Mouse (Mus musculus): Measurements from ENCODE around the gene Cbr2. TPM values are rescaled to one million over a fixed set of nuclear protein-coding genes. Genes with fewer than 3 reads are reported as not detected.

Cbr2 gene
- polyA plus RNA-seq, 1 experiment from 2014 or later, result 3.4 TPM

DNA sequence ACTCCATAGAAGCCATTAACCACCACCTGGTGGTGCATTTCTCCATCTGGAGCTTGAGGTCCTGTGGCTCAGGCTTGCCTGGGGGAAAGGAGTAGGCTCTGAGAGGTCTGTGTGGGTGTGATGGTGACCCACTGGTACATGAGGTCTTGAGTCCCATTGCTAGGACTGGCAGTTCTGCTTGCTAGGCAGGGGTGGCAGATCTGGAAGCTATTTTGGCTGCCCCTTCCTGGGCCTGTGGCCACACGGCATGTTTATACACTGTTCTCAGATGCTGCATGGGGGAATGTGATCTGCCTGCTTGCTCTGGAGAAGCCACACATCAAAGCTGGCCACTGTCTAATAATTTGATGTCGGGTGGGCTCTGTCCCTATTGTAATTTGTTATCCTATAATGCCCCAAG, 47.8 kb downstream of the Cbr2 start:
- H3K27ac ChIP-seq, result no peak overlapping the region
- ATAC-seq (replicated peaks; ENCODE audit: low FRiP score), result no peak
- H3K4me3 ChIP-seq (replicated peaks), result no peak overlapping the region
- H3K27me3 ChIP-seq, result no peaks in the 10 kb centered on the region
- no peak overlapping the region for H3K4me2 ChIP-seq
- WGBS, result 57% methylated on average over 2 of the region's 2 CpGs
- no peaks in the 10 kb centered on the region for H3K4me1 ChIP-seq
- H3K9me3 ChIP-seq (replicated peaks), result no peaks in the 10 kb centered on the region
- H3K9ac ChIP-seq, result no peak overlapping the region
- H3K36me3 ChIP-seq, result peaks cover 82% of the 10 kb centered on the region

GRCm38 (mm10) chr11:120683536-120683935, 48.4 kb downstream of the Cbr2 start:
- Histone ChIP-seq H3K27me3 (no peaks in the 10 kb centered on the region), H3K36me3 (peaks cover 82% of the 10 kb centered on the region), H3K27ac (no peak overlapping the region), H3K4me2 (no peak overlapping the region), H3K4me3 (replicated peaks) (no peak overlapping the region), H3K9me3 (replicated peaks) (no peaks in the 10 kb centered on the region), H3K4me1 (no peaks in the 10 kb centered on the region), H3K9ac (no peak overlapping the region)
- WGBS, result 88% methylated on average over 3 of the region's 3 CpGs
- ATAC-seq (replicated peaks; ENCODE audit: low FRiP score), result no peak

GRCm38 (mm10) chr11:120682683-120683082, 49.2 kb downstream of the Cbr2 start:
- Histone ChIP-seq H3K36me3 (peaks cover 84% of the 10 kb centered on the region), H3K27me3 (no peaks in the 10 kb centered on the region)
- 95% methylated on average over 5 of the region's 5 CpGs for WGBS

GRCm38 (mm10) chr11:120679909-120680308, 52.0 kb downstream of the Cbr2 start:
- Histone ChIP-seq H3K9ac (no peak overlapping the region), H3K9me3 (replicated peaks) (no peaks in the 10 kb centered on the region), H3K27me3 (no peaks in the 10 kb centered on the region), H3K4me2 (no peak overlapping the region), H3K27ac (no peak overlapping the region), H3K4me3 (replicated peaks) (no peak overlapping the region), H3K4me1 (0 out of 2 replicates have a peak, but pooled peaks cover 2% of the 10 kb centered on the region), H3K36me3 (peaks cover 82% of the 10 kb centered on the region)
- no peak for ATAC-seq (replicated peaks; ENCODE audit: low FRiP score)
- WGBS, result 84% methylated on average over 3 of the region's 3 CpGs

More at GRCm38 (mm10) chr11:120682683-120683082, 49.2 kb downstream of the Cbr2 start:
- no peak overlapping the region for H3K4me2 ChIP-seq
- no peak overlapping the region for H3K4me3 ChIP-seq (replicated peaks)
- H3K4me1 ChIP-seq, result no peaks in the 10 kb centered on the region
- no peak overlapping the region for H3K27ac ChIP-seq
- ATAC-seq (replicated peaks; ENCODE audit: low FRiP score), result no peak
- no peaks in the 10 kb centered on the region for H3K9me3 ChIP-seq (replicated peaks)
- no peak overlapping the region for H3K9ac ChIP-seq

Other genes starting within 250 kb of the Cbr2 start
- 166 and 172 TPM in 2 replicates for gene Mrpl12, start 247.5 kb downstream of the Cbr2 start, polyA plus RNA-seq (2015; fragmentation: Nextera tagmentation; extraction: Ambion mirVana)
- 84.6 and 91.9 TPM in 2 replicates for gene Slc25a10, start 240.3 kb downstream of the Cbr2 start, polyA plus RNA-seq (2015; fragmentation: Nextera tagmentation; extraction: Ambion mirVana)
- gene Gcgr, start 201.4 kb downstream of the Cbr2 start, polyA plus RNA-seq (2015; fragmentation: Nextera tagmentation; extraction: Ambion mirVana), result 2.4 and 2.6 TPM in 2 replicates
- 199 and 212 TPM in 2 replicates for gene Mcrip1, start 182.4 kb downstream of the Cbr2 start, polyA plus RNA-seq (2015; fragmentation: Nextera tagmentation; extraction: Ambion mirVana)
- 0.49 and 1.4 TPM in 2 replicates for gene Ppp1r27, start 181.0 kb downstream of the Cbr2 start, polyA plus RNA-seq (2015; fragmentation: Nextera tagmentation; extraction: Ambion mirVana)
- 718 and 736 TPM in 2 replicates for gene P4hb, start 158.9 kb downstream of the Cbr2 start, polyA plus RNA-seq (2015; fragmentation: Nextera tagmentation; extraction: Ambion mirVana)
- gene Arhgdia, start 150.5 kb downstream of the Cbr2 start, polyA plus RNA-seq (2015; fragmentation: Nextera tagmentation; extraction: Ambion mirVana), result 588 and 644 TPM in 2 replicates
- 494 TPM in 2 replicates for gene Alyref, start 133.7 kb downstream of the Cbr2 start, polyA plus RNA-seq (2015; fragmentation: Nextera tagmentation; extraction: Ambion mirVana)
- gene Anapc11, start 133.7 kb downstream of the Cbr2 start, polyA plus RNA-seq (2015; fragmentation: Nextera tagmentation; extraction: Ambion mirVana), result 193 and 206 TPM in 2 replicates
- 24.4 and 25.2 TPM in 2 replicates for gene Npb, start 123.6 kb downstream of the Cbr2 start, polyA plus RNA-seq (2015; fragmentation: Nextera tagmentation; extraction: Ambion mirVana)
- gene Pcyt2, start 114.2 kb downstream of the Cbr2 start, polyA plus RNA-seq (2015; fragmentation: Nextera tagmentation; extraction: Ambion mirVana), result 118 and 140 TPM in 2 replicates
- 32.7 and 33.9 TPM in 2 replicates for gene Sirt7, start 106.9 kb downstream of the Cbr2 start, polyA plus RNA-seq (2015; fragmentation: Nextera tagmentation; extraction: Ambion mirVana)
- 32.2 and 35.9 TPM in 2 replicates for gene Mafg, start 98.5 kb downstream of the Cbr2 start, polyA plus RNA-seq (2015; fragmentation: Nextera tagmentation; extraction: Ambion mirVana)
- 25.4 and 29.3 TPM in 2 replicates for gene Pycr1, start 88.3 kb downstream of the Cbr2 start, polyA plus RNA-seq (2015; fragmentation: Nextera tagmentation; extraction: Ambion mirVana)
- 0.28 and 0.29 TPM in 2 replicates for gene Myadml2, start 84.0 kb downstream of the Cbr2 start, polyA plus RNA-seq (2015; fragmentation: Nextera tagmentation; extraction: Ambion mirVana)
- 5.2 and 7.7 TPM in 2 replicates for gene Notum, start 70.9 kb downstream of the Cbr2 start, polyA plus RNA-seq (2015; fragmentation: Nextera tagmentation; extraction: Ambion mirVana)
- 127 and 144 TPM in 2 replicates for gene Aspscr1, start 59.1 kb downstream of the Cbr2 start, polyA plus RNA-seq (2015; fragmentation: Nextera tagmentation; extraction: Ambion mirVana)
- gene Cenpx, start 18.4 kb downstream of the Cbr2 start, polyA plus RNA-seq (2015; fragmentation: Nextera tagmentation; extraction: Ambion mirVana), result 164 and 176 TPM in 2 replicates
- gene Lrrc45, start 18.2 kb downstream of the Cbr2 start, polyA plus RNA-seq (2015; fragmentation: Nextera tagmentation; extraction: Ambion mirVana), result 52.9 and 66.0 TPM in 2 replicates
- 27.6 and 31.0 TPM in 2 replicates for gene Rac3, start 10.6 kb downstream of the Cbr2 start, polyA plus RNA-seq (2015; fragmentation: Nextera tagmentation; extraction: Ambion mirVana)
- 31.9 and 32.1 TPM in 2 replicates for gene Dcxr, start 4.8 kb downstream of the Cbr2 start, polyA plus RNA-seq (2015; fragmentation: Nextera tagmentation; extraction: Ambion mirVana)
- gene Hmga1b, start 30.7 kb upstream of the Cbr2 start, polyA plus RNA-seq (2015; fragmentation: Nextera tagmentation; extraction: Ambion mirVana), result 3.8 and 6.1 TPM in 2 replicates
- gene Rfng, start 52.1 kb upstream of the Cbr2 start, polyA plus RNA-seq (2015; fragmentation: Nextera tagmentation; extraction: Ambion mirVana), result 36.5 and 39.9 TPM in 2 replicates
- gene Gps1, start 52.2 kb upstream of the Cbr2 start, polyA plus RNA-seq (2015; fragmentation: Nextera tagmentation; extraction: Ambion mirVana), result 200 and 215 TPM in 2 replicates
- 74.2 and 87.2 TPM in 2 replicates for gene Dus1l, start 64.3 kb upstream of the Cbr2 start, polyA plus RNA-seq (2015; fragmentation: Nextera tagmentation; extraction: Ambion mirVana)
- gene Fasn, start 92.4 kb upstream of the Cbr2 start, polyA plus RNA-seq (2015; fragmentation: Nextera tagmentation; extraction: Ambion mirVana), result 44.1 and 51.8 TPM in 2 replicates
- 8.0 and 8.4 TPM in 2 replicates for gene Ccdc57, start 200.8 kb upstream of the Cbr2 start, polyA plus RNA-seq (2015; fragmentation: Nextera tagmentation; extraction: Ambion mirVana)
- 54.0 and 66.0 TPM in 2 replicates for gene Slc16a3, start 216.4 kb upstream of the Cbr2 start, polyA plus RNA-seq (2015; fragmentation: Nextera tagmentation; extraction: Ambion mirVana)

Measured in kidney, embryonic 15.5 days (tissue).